Mouse (Mus musculus): ENCODE results near the gene Gm20605.
"Not testable (repeated sequence)": the region's sequence is repeated elsewhere in the genome, so short reads cannot be mapped to it uniquely, and the experiment has no call there.

The Gm20605 gene

DNA sequence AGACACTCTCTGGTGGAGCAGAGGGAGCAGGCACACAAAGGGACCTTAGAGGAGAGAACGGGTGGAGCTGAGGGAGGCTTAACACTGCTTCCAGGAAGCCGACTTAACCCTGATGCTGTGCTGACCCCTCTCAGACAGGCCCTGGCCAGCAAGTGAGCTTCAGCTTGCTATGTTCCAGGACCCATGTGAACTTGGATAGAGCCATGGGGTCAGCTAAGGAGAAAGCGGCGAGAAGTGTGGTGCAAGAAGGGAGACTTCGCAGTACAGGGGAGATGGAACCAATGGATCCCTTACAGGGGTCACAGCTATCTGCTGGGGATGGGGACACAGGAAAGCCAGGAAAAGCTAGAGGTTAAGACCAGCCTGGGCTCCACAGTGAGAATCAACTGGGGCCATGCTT, 15.9 kb upstream of the Gm20605 start:
- no peak for DNase-seq (ENCODE audit: low spot score in 2 of 2)

- DNase-seq (ENCODE audit: low spot score in 2 of 2): no peak
These were observed 15.4 kb upstream of the Gm20605 start, which contains the start of gene Pcolce for GRCm38 (mm10) chr5:137613550-137613949. Pcolce (minus strand) TSS chr5:137613784.

DNA sequence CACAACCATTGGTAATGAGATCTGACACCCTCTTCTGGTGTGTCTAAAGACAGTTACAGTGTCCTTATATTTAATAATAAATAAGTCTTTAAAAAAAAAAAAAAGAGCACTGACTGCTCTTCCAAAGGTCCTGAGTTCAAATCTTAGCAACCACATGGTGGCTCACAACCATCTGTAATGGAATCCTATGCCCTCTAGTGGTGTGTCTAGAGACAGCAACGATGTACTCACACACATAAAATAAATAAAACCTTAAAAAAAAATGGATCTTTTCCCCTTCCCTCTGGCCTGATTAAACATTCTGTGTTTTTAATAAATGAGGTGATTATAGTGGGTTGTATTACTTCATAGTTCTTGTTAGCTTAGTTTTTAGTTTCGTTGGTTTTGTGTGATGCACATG, 14.1 kb upstream of the Gm20605 start:
- DNase-seq (ENCODE audit: low spot score in 2 of 2): not testable (repeated sequence)

- no peak for DNase-seq (ENCODE audit: low spot score in 2 of 2)
These were observed 13.6 kb upstream of the Gm20605 start for GRCm38 (mm10) chr5:137615347-137615746.

GRCm38 (mm10) chr5:137623937-137624530, 4.9 kb upstream of the Gm20605 start:
- no peak for DNase-seq (ENCODE audit: low spot score in 2 of 2)

DNA sequence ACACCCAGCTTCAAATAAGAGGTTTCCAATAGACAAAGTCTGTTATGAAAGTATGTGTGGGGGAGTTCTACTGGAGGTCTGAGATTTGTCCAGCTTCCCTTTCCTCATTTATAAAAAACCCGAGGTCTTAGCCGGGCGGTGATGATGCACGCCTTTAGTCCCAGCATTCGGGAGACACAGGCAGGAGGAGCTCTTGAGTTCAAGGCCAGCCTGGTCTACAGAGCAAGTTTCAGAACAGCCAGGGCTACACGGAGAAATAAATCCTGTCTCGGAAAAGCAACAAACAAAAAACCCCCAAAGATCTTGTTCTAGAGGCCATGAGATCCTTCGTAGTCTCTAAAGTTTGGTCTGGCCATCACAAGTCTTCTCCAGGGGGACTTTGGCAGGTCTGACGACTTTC, 984 bp upstream of the Gm20605 start:
- DNase-seq (ENCODE audit: low spot score in 2 of 2): no peak

GRCm38 (mm10) chr5:137629306-137629721, 339 bp downstream of the Gm20605 start:
- DNase-seq (ENCODE audit: low spot score in 2 of 2): no peak

GRCm38 (mm10) chr5:137629906-137630545, 1.1 kb downstream of the Gm20605 start:
- DNase-seq (ENCODE audit: low spot score in 2 of 2): no peak

GRCm38 (mm10) chr5:137630602-137631001, 1.6 kb downstream of the Gm20605 start:
- DNase-seq (ENCODE audit: low spot score in 2 of 2): no peak

GRCm38 (mm10) chr5:137631171-137631570, 2.2 kb downstream of the Gm20605 start:
- peak in 1 of 2 experiments; percentile 64 for DNase-seq (ENCODE audit: low spot score in 2 of 2)

DNA sequence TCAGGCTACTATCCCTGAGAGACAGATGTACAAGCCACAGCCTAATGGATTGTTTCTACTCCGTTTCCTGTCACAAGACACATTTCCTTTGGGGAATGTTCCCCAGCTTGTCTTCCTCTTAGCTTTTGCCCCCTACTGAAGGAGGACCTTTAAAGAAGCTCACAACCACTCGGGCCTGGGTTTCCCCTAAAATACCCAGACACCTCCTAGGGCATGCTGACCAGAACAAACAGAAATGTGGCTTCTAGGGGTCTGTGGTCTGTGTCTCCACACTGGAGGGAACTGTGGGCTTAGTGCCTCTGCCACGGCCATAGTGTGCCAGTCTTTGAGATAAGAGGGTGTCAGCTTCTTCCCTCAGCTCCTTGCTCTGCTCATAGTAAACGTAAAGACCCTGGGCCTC, 2.6 kb downstream of the Gm20605 start:
- DNase-seq (ENCODE audit: low spot score in 2 of 2): no peak

- DNase-seq (ENCODE audit: low spot score in 2 of 2): no peak
These were observed 4.6 kb downstream of the Gm20605 start for GRCm38 (mm10) chr5:137633397-137634084.

DNA sequence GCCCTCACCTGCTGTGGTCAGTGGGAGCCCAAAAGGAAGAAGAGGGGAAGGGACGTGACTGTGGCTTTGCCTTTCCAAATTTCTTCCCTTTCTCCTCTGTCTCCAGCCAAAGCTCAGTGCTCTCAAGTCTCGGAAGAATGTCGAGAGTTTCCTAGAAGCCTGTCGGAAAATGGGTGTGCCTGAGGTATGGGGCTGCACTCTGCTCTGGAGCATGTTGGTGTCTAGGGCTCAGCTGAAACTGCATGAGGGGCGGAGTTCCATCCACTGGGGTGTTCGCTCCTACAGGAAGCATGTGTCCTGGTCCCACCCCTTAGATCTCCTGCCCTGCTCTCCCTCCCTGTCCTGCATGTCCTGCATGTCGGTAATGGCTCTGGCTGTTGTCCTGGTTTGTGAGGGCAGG, 10.5 kb downstream of the Gm20605 start:
- DNase-seq (ENCODE audit: low spot score in 2 of 2): no peak

GRCm38 (mm10) chr5:137641054-137641453, 12.1 kb downstream of the Gm20605 start, which contains the start of gene Sap25:
Sap25 (plus strand) TSS chr5:137641334.
- DNase-seq (ENCODE audit: low spot score in 2 of 2): no peak

GRCm38 (mm10) chr5:137642886-137643285, 13.9 kb downstream of the Gm20605 start:
- DNase-seq (ENCODE audit: low spot score in 2 of 2): no peak

DNA sequence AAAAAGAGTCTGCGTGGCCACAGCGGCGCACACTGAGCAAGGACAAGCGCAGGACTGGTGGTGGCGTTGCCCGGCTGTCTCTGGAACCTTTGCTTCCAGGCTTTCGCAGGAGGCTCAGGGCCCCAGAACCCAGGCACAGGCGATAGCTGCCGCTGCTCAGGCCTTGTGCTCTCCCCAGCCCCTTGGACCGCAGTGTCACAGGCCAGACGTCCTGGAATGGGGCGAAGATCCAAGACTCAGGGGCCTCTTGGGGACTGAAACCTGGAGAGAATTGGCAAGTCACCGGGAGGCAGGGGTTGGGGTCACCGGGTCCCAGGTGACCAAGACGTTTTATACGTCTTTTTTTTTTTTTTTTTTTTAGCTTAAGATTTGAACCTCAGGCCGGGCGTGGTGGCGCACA, 15.5 kb downstream of the Gm20605 start:
- DNase-seq (ENCODE audit: low spot score in 2 of 2): no peak

GRCm38 (mm10) chr5:137645091-137645651, 16.2 kb downstream of the Gm20605 start:
- no peak for DNase-seq (ENCODE audit: low spot score in 2 of 2)

- no peak for DNase-seq (ENCODE audit: low spot score in 2 of 2)
These were observed 16.7 kb downstream of the Gm20605 start, which contains the start of gene Irs3 for GRCm38 (mm10) chr5:137645652-137646091. Irs3 (minus strand) TSS chr5:137645714.

DNA sequence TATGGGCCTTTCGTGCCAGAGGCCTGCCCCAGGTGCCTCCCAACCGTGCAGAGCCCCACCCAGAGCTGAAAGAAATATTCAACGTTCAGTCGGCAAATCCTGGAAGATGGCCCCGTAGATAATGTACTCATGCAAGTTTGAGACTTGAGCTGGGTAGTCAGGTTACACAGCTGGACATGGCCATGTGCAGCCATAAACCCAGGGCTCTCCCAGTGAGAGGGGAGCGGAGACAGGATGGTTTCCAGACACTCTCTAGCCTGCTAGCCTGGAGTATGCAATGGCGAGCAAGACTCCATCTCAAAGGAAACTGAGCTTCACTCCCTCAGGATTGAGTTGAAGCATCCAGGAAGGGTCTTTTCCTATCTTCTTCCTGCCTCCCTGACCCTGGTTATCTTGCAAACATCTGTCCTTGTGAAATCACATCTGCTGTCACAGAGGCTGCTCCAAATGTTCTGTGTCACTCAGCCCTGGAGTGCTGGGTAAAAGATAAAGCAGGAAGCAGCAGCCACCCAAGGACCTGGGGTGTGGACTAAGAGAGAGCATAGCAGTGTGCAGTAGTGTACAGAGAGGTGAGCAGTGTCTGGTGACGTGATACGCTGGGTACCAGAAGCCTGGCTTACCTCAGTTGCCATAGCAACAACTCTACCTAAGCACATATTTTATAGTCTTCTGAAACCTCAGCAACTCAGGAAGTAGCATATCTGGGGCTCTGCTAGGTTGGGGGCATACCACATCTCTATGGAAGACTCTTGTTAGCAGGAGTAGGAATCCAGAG, 19.0 kb downstream of the Gm20605 start:
- no peak for DNase-seq (ENCODE audit: low spot score in 2 of 2)

GRCm38 (mm10) chr5:137649251-137649650, 20.3 kb downstream of the Gm20605 start:
- DNase-seq (ENCODE audit: low spot score in 2 of 2): no peak

GRCm38 (mm10) chr5:137649669-137650571, 20.9 kb downstream of the Gm20605 start:
- DNase-seq (ENCODE audit: low spot score in 2 of 2): no peak

Data from right cerebral cortex, postnatal 10 days (tissue).